Mouse (Mus musculus) colon, adult 2 months (tissue): ENCODE data around the gene Tpd52l2. TPM values are rescaled to one million over a fixed set of nuclear protein-coding genes. Genes with fewer than 3 reads are reported as not detected.

Experiments used
- polyA plus RNA-seq: library from polyadenylated mRNA; depleted of rRNA; stranded (reverse); fragments of >200 nt; gene quantifications from 2 replicates; pipeline ENCODE4 v1.2.3, GENCODE M21; 2012; rRNA removed

Gene Tpd52l2
- 31.4 and 40.7 TPM in 2 replicates for polyA plus RNA-seq

GRCm38 (mm10) chr2:181496831-181497547 is at the start of gene Tpd52l2:
Gene Tpd52l2 (plus strand): TSS chr2:181497142.

GRCm38 (mm10) chr2:181459153-181459672 is 37.7 kb upstream of the Tpd52l2 start, which contains the start of gene Zbtb46:
Gene Zbtb46 (minus strand): TSS chr2:181459426.

GRCm38 (mm10) chr2:181493156-181493927 is 3.6 kb upstream of the Tpd52l2 start, which contains the start of gene Abhd16b:
Gene Abhd16b (plus strand): TSS chr2:181493206.

GRCm38 (mm10) chr2:181520118-181520935 is 23.4 kb downstream of the Tpd52l2 start, which contains the start of gene Dnajc5:
Gene Dnajc5 (plus strand): TSS chr2:181520485.

Other genes starting within 250 kb of the Tpd52l2 start
- gene Gmeb2, start 209.1 kb upstream of the Tpd52l2 start, polyA plus RNA-seq: 32.6 and 34.0 TPM in 2 replicates
- 6.0 and 7.6 TPM in 2 replicates for gene Stmn3, start 182.6 kb upstream of the Tpd52l2 start, polyA plus RNA-seq
- 23.9 and 29.0 TPM in 2 replicates for gene Rtel1, start 177.4 kb upstream of the Tpd52l2 start, polyA plus RNA-seq
- 32.6 and 36.8 TPM in 2 replicates for gene Zgpat, start 132.2 kb upstream of the Tpd52l2 start, polyA plus RNA-seq
- 25.9 and 30.4 TPM in 2 replicates for gene Arfrp1, start 131.7 kb upstream of the Tpd52l2 start, polyA plus RNA-seq
- gene Lime1, start 117.1 kb upstream of the Tpd52l2 start, polyA plus RNA-seq: 94.1 and 102 TPM in 2 replicates
- 2.0 TPM in 2 replicates for gene Zbtb46, start 37.7 kb upstream of the Tpd52l2 start, polyA plus RNA-seq
- not detected in 2 replicates for gene Abhd16b, start 3.9 kb upstream of the Tpd52l2 start, polyA plus RNA-seq
- 51.9 and 64.1 TPM in 2 replicates for gene Dnajc5, start 23.3 kb downstream of the Tpd52l2 start, polyA plus RNA-seq
- gene Uckl1, start 87.8 kb downstream of the Tpd52l2 start, polyA plus RNA-seq: 161 and 197 TPM in 2 replicates
- 12.3 and 13.0 TPM in 2 replicates for gene Prpf6, start 94.7 kb downstream of the Tpd52l2 start, polyA plus RNA-seq
- gene Zfp512b, start 95.7 kb downstream of the Tpd52l2 start, polyA plus RNA-seq: 39.9 and 47.0 TPM in 2 replicates
- 30.8 and 41.3 TPM in 2 replicates for gene Samd10, start 102.1 kb downstream of the Tpd52l2 start, polyA plus RNA-seq
- gene Gm29797, start 159.9 kb downstream of the Tpd52l2 start, polyA plus RNA-seq: not detected in 2 replicates
- gene Sox18, start 174.5 kb downstream of the Tpd52l2 start, polyA plus RNA-seq: 37.5 and 40.1 TPM in 2 replicates
- 6.5 and 6.7 TPM in 2 replicates for gene Tcea2, start 183.2 kb downstream of the Tpd52l2 start, polyA plus RNA-seq
- gene Rgs19, start 196.8 kb downstream of the Tpd52l2 start, polyA plus RNA-seq: 34.0 and 48.2 TPM in 2 replicates
- not detected in 2 replicates for gene Lkaaear1, start 201.3 kb downstream of the Tpd52l2 start, polyA plus RNA-seq
- gene Oprl1, start 217.9 kb downstream of the Tpd52l2 start, polyA plus RNA-seq: 0.57 and 0.79 TPM in 2 replicates